Mouse (Mus musculus) skeletal muscle tissue, postnatal 0 days (tissue): ENCODE results near the gene Supt20. TPM values are rescaled to one million over a fixed set of nuclear protein-coding genes. Genes with fewer than 3 reads are reported as not detected.

Experiments used
- polyA plus RNA-seq: library from polyadenylated mRNA; unstranded; fragments of >200 nt; fragmentation: Nextera tagmentation; extraction: Ambion mirVana; gene quantifications from 2 replicates; pipeline ENCODE4 v1.2.1, GENCODE M21; 2015

Supt20 gene
- polyA plus RNA-seq = 36.1 and 37.6 TPM in 2 replicates

GRCm38 (mm10) chr3:54692202-54693055 is at the start of gene Supt20:
Supt20 (plus strand) TSS chr3:54692807.

GRCm38 (mm10) chr3:54714253-54714652 is 21.6 kb downstream of the Supt20 start, which contains the start of gene Gm21958:
Gm21958 (minus strand) TSS chr3:54714353.

DNA sequence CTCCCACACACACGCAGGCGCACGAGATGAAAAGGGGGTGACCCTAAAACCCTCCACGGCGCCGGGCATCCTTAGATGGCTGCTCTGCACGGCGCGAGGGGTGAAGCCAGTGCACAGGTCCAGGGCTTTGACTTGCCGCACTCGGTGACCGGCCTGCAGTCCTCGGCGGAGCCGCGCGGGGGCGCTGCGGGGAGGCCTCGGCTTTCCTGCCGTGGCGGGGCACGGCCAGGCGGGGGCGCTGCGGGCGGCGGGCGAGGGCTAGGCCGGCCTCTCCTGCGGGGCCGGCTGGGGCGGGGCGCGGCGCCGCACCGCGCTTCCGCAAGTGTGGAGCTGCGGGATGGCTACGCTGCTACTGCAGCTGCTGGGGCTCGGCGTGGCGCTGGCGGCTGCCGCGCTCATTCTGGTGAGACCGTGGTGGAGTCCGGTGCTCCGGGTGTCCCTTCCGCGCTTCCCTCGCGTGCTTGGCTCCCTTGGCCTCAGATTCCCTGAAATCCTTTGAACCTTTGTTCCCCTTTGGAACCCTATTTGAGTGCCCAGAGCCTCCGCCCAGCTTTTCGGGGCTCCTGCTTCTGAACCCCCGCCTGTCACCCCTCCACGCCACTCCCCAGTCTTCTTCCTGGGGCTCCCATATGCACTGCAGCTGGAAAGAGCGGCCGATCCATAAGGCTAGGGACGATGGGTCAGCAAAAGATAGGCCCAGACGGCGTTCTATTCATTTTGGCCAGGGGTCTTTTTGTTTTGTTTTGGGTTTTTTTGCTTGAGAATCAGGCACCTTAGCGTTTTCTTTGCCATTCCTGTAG is 42.8 kb downstream of the Supt20 start, which contains the start of the genes Exosc8 and Alg5:
Gene Exosc8, minus strand, starts transcription at position 147 of the 800 bp plus-strand sequence.
Gene Alg5, plus strand, starts transcription at position 293 of the 800 bp plus-strand sequence.

DNA sequence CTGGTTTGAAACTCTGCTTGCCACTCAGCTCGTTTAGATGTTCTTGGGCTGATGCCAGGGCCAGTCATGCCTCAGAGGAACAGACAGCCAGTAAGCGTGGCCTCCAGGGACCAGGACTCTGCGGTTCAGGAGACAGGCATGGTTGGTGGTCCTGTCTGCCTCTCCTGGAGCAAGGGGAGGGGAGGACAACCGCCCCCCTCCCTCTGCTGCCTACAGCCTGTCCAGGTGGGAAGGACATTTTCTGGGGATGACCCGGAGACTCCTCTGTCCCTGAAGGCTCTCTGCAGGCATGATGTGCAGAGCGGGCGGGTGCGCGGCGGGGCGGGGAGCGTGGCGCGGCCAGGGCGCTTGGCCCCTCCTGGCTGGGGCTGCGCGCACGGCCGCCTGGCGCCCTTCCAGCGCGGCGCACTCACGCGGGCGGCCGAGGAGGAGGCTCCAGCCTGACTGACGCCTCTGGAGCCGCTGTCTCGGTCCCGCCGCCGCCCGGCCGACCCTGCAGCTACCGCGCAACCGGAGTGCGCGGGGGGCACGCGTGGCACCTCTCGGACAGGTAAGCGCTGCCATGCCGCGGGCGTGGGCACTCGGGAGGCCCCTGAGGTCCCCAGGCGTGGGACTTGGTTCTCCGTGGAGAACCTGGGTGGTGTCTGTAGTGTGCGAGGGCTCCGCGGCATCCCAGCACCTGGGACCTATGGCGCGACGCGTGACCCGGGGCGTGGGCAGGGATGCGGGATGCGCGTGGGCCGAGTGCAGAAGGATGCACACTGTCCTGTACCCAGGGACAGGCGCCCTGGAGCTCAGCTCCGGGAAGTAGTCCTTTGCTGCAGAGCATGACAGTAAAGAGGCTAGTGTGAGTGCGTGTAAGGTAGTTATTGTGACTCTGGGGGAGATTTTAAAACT is 62.8 kb downstream of the Supt20 start, which contains the start of gene Smad9:
Gene Smad9, plus strand, starts transcription at position 438 of the 897 bp plus-strand sequence.

Other genes with a start within 250 kb of the Supt20 start
- gene Gm21958, start 21.5 kb downstream of the Supt20 start, polyA plus RNA-seq = 0.22 TPM in 1 of 2 replicates, not detected in the other
- gene Exosc8, start 42.6 kb downstream of the Supt20 start, polyA plus RNA-seq = 32.3 and 32.5 TPM in 2 replicates
- gene Alg5, start 42.7 kb downstream of the Supt20 start, polyA plus RNA-seq = 38.2 and 49.3 TPM in 2 replicates
- gene Smad9, start 62.8 kb downstream of the Supt20 start, polyA plus RNA-seq = 0.04 and 0.06 TPM in 2 replicates
- 29.3 and 34.4 TPM in 2 replicates for gene Rfxap, start 115.0 kb downstream of the Supt20 start, polyA plus RNA-seq
- not detected in 2 replicates for gene Sertm1, start 223.1 kb downstream of the Supt20 start, polyA plus RNA-seq